Mouse (Mus musculus): ENCODE results near the gene Syngr4.
"Not testable (repeated sequence)": the region's sequence is repeated elsewhere in the genome, so short reads cannot be mapped to it uniquely, and the experiment has no call there.

Gene Syngr4

DNA sequence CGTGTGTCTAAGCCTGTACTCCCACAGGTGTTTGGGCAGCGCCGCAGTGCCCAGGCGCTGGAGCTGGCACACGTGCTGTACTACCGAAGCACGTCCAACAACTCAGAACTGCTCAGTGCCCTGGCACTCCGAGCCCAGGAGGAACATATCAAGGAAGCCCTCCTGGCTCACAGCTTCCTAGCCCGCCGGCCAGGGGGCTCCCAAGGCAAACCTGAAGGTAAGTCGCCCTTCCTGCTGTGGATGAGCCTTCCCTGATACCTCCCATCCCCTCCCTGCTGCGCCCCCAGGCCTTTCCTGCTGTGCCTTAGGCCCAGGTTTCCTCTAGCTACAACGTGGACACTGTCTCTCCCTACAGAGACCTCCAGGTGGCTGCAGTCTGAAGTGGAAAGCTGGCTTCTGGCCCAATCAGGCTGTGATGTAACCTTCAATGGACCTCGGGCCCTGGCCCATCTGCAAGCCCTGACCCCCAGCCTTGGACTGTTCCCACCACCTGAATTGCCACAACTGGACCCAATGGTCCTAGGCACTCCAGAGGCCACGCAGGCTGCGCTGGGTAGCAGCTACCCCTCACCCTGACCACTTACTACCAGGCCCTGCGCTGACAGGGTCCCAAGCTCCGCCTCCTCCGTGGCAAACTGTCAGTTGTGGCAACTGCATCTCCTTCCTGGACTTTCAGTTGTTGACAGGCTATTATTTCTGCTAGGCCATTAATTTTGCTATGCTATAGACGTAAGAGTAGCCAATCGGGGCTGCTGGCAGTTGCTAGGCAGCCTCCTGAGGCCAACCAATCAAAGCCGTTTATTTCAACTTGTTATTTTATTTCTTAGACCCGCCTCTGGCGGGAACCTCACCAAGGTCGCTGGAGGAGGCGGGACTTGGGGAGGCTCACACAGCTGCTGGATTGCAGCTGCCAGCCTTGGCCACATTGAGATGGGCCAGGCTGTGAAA, 19.8 kb upstream of the Syngr4 start:
- DNase-seq (ENCODE audit: low read depth, low spot score): peak; percentile 78

DNA sequence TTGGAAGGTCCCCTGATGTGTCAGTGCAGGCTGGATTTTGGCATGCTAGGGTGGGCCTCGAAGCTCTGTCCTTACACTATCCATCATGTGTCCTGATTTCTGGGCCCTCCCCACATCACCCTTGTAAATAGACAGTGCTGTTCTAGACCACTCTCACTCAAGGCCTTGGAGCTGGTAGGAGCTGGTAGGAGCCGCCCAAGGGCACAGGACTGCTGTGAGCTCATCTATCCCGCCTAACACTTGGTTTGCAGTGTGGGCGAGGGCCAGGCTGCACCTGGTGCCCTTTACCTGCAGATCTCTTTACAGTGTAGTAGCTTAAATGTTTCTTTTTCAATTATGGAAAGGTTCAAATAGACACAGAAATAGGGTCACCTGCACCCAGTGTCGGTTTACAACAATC, 18.5 kb upstream of the Syngr4 start:
- DNase-seq (ENCODE audit: low read depth, low spot score): no peak

GRCm38 (mm10) chr7:45914067-45914466, 17.6 kb upstream of the Syngr4 start:
- DNase-seq (ENCODE audit: low read depth, low spot score): no peak

GRCm38 (mm10) chr7:45909145-45909544, 12.6 kb upstream of the Syngr4 start:
- no peak for DNase-seq (ENCODE audit: low read depth, low spot score)

DNA sequence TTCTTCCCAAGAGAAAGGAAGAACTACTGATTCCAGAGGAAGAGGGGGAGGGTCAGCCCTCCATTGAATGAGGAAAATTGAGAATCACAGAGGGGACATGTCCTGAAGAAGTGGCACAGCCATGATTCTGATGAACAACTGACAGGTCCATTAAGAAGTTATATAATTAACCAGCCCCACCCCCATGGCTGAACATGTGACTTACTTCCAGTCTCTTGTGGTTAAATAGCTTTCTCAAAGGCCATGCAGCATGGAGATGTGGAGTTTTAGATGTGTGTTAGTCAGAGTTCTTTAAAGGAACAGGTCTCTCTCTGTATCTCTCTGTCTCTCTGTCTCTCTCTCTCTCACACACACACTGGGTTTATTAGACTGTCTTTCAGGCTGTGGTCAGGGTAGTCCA, 11.9 kb upstream of the Syngr4 start:
- no peak for DNase-seq (ENCODE audit: low read depth, low spot score)

- DNase-seq (ENCODE audit: low read depth, low spot score): no peak
Observed at GRCm38 (mm10) chr7:45906622-45907021, 10.1 kb upstream of the Syngr4 start.

- DNase-seq (ENCODE audit: low read depth, low spot score): no peak
Observed at GRCm38 (mm10) chr7:45902481-45903002, 6.0 kb upstream of the Syngr4 start.

DNA sequence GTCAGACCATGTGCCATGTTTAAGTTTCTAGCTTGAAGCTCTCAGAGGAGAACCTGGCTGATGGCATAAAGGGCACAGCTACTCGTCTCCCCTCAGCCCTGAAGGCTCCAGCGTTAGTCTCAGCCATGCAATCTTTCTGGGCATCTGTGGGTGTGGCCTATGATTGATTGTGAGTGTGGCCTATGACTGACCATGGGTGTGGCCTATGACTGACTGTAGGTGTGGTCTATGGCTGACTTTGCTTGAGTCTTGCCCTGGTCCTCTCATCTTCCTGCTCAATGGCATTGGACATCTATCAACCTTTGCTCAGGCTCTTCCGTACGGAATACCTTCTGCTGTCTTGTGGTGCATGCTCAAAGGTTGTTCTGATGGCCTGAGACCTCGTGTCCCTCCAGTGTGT, 5.0 kb upstream of the Syngr4 start:
- DNase-seq (ENCODE audit: low read depth, low spot score): no peak

DNA sequence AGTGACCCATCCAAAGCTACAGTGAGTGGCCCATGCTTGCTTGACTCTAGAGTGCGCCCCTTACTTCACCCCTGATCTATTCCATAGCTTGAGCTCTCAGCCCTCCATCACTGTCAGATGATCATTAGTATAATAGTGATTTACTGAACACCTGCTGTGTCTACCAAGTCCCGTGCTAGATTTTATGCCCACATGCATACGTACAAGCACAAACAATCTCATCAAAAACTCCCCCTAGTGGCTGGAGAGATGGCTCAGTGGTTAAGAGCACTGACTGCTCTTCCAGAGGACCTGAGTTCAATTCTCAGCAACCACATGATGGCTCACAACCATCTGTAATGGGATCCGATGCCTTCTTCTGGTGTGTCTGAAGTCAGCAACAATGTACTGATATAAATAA, 1.6 kb upstream of the Syngr4 start:
- DNase-seq (ENCODE audit: low read depth, low spot score): not testable (repeated sequence)

GRCm38 (mm10) chr7:45897258-45897757, 794 bp upstream of the Syngr4 start:
- DNase-seq (ENCODE audit: low read depth, low spot score): no peak

GRCm38 (mm10) chr7:45895931-45896516, 490 bp downstream of the Syngr4 start:
- DNase-seq (ENCODE audit: low read depth, low spot score): no peak

GRCm38 (mm10) chr7:45892651-45893050, 3.9 kb downstream of the Syngr4 start:
- DNase-seq (ENCODE audit: low read depth, low spot score): no peak

DNA sequence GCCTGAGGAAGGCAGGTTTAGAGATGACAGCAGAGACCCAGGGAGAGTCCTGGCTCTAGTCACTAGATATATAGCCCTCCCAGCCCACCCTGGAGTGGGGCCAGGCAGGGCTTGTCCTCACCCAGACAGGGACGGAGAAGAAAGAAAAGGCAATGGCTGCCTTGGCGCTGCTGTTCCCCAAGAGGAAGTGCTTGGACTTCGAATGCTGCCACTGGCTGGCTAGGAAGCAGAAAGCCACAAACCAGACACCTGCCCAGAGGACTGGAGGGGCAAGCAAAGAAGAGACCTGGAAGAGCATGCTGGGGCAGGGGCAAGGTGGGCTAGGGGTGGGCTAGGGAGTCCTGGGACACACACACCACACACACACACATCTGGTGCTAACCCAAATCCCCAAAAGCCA, 9.3 kb downstream of the Syngr4 start:
- no peak for DNase-seq (ENCODE audit: low read depth, low spot score)

DNA sequence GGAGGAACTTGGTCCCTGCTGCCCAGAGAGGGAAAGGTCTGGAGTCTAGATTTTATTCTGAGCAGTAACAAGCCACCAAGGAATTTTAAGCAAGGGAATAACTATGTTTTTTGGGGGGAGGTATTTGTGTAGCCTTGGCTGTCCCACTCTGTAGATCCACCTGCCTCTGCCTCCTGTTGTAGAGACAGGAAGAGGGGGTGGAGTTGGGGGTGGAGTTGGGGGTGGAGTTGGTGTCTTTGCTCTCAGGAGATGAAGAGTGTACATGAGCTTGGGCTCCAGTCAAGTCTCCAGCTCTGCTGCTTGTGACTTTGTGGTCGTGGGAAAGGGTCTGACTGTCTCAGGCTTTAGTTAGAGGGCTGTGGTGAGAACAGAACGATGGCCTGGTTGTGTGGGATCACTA, 15.5 kb downstream of the Syngr4 start:
- DNase-seq (ENCODE audit: low read depth, low spot score): no peak

GRCm38 (mm10) chr7:45880531-45880930, 16.0 kb downstream of the Syngr4 start:
- DNase-seq (ENCODE audit: low read depth, low spot score): no peak

DNA sequence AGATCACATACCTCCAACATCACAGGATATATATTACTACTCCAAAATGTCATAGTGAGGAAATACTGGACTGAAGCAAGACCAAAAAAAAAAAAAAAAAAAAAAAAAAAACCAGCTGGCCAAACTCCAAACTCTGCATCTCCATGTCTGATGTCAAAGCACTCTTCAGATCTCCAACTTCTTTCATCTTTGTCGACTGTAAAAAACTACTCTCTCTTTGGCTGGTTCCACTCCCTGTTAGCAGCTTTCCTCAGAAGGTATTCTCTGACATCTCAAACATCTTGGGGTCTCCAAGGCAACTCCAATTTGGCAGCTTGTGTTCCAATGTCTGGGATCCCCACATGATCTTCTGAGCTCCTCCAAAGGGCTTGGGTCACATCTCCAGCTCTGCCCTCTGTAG, 18.2 kb downstream of the Syngr4 start, which contains the start of gene Grin2d:
Gene Grin2d, minus strand, starts transcription at position 101 of the 400 bp plus-strand sequence.
- DNase-seq (ENCODE audit: low read depth, low spot score): not testable (repeated sequence)

GRCm38 (mm10) chr7:45876895-45877294, 19.6 kb downstream of the Syngr4 start:
- DNase-seq (ENCODE audit: low read depth, low spot score): no peak

GRCm38 (mm10) chr7:45873061-45873947, 23.2 kb downstream of the Syngr4 start:
- no peak for DNase-seq (ENCODE audit: low read depth, low spot score)

DNA sequence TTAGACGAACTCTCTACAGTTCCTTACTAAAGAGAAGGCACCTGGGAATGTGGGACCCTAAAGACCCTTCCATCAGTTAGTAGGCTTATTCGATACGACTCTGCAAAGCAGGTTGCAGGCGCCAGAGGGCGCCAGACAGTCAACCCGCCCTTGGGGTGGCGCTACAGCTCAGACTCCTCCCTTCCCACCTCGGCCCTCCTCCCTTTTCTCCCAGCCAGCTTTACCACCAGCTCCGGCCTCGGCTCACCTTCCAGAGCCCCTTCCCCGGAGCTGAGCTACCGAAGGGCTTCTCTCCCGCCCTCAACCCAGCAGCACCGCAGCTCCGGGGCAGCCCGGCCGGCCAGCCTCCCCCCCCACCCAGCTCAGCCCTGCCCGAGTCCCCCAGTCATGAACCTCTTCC, 23.9 kb downstream of the Syngr4 start, which contains the start of gene Kdelr1:
Gene Kdelr1, plus strand, starts transcription at position 149 of the 400 bp plus-strand sequence.
- peak; percentile 91 for DNase-seq (ENCODE audit: low read depth, low spot score)

DNA sequence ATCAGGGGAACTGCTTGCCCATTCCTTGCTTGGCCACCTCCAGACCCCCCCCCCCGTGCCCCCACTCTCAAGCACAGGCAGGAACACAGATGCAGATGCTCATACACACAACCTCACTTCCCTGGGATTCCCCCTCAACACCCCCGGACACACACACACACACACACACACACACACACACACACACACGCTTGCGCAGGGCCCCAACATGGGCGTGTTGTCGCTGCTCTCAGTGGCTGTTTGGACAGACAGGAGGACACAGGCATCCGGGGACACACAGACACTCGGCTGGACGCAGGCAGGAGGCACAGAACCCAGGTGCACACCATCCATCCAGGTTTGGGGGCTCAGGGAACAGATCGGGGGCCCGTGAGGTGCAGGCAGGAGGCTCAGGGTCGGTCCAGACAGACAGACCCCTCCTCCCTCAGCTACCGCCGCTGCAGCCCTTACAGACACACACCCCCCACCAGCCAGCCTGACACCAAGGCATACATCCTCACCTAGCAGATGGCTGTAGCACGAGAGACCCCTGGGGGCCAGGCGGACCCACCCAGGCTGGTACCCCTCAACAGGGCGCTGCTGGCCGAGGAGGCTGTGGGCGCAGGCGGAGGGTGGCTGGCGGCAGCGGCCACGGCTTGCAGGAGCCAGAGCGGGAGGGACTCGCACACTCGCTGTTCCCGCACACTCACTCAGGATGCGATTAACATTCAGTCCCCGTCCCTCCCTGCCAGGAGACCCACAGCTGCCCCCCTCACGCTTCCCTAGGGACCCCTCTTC, 26.0 kb downstream of the Syngr4 start:
- no peak for DNase-seq (ENCODE audit: low read depth, low spot score)

DNA sequence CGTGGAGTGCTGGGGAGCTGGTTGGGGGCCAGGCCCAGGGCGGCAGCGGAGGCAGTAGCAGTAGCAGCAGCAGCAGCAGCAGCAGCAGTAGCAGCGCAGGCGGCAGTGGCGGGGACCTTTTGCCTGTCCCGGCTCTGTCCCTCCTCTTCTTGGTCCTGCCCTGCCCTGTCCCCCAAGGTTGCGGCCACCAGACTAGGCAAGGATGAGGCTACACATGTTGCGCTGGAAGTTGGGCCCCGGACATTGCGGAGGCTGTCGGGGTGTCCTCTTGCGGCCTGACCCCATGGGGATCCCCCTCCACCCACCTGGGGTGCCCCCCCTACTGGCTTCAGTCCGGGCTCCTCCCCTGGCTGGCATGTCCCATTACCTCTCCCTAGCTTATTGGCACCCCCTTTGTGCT, 26.7 kb downstream of the Syngr4 start:
- no peak for DNase-seq (ENCODE audit: low read depth, low spot score)

All from embryo, embryonic 11.5 days (tissue).